Mouse (Mus musculus) hindbrain, embryonic 11.5 days (tissue): Measurements from ENCODE around the gene Mfsd12. TPM values are rescaled to one million over a fixed set of nuclear protein-coding genes. Genes with fewer than 3 reads are reported as not detected.

Source experiments
- ATAC-seq: fragments of 200-750 bp; cut with Nextera tagmentation; 2 replicates; pipeline ENCODE4 v1.8.0; 2017; ENCODE audit warnings: mild to moderate bottlenecking, moderate TSS enrichment, moderate library complexity; ENCODE audit not compliant: low FRiP score
- DNase-seq: peaks from one replicate; pipeline ENCODE4 v3.0.0-alpha.2; 2015; ENCODE audit warnings: low spot score
- H3K27ac ChIP-seq: fragments of 300-500 bp; sonication (generic); 2 replicates; pipeline ENCODE4 v1.5.1; 2014; ENCODE audit warnings: mild to moderate bottlenecking, low read depth, low read length
- H3K27me3 ChIP-seq: fragments of 300-500 bp; sonication (generic); 2 replicates; pipeline ENCODE4 v1.6.1; 2014; ENCODE audit warnings: mild to moderate bottlenecking, low read length, moderate library complexity, mixed read lengths; ENCODE audit not compliant: control insufficient read depth, insufficient read depth
- H3K36me3 ChIP-seq: fragments of 300-500 bp; sonication (generic); 2 replicates; pipeline ENCODE4 v1.6.1; 2014; ENCODE audit warnings: mild to moderate bottlenecking, low read length, moderate library complexity, mixed read lengths; ENCODE audit not compliant: control insufficient read depth, insufficient read depth
- H3K4me1 ChIP-seq: fragments of 300-500 bp; sonication (generic); replicated peaks from 2 replicates; pipeline ENCODE4 v1.6.1; 2014; ENCODE audit warnings: low read length, mixed read lengths; ENCODE audit not compliant: control insufficient read depth, insufficient read depth
- H3K4me2 ChIP-seq: fragments of 300-500 bp; sonication (generic); replicated peaks from 2 replicates; pipeline ENCODE4 v1.6.1; 2014; ENCODE audit warnings: mild to moderate bottlenecking, low read depth, low read length
- H3K4me3 ChIP-seq: fragments of 300-500 bp; sonication (generic); 2 replicates; pipeline ENCODE4 v1.5.1; 2014; ENCODE audit warnings: low read depth, low read length
- H3K9ac ChIP-seq: fragments of 300-500 bp; sonication (generic); 2 replicates; pipeline ENCODE4 v1.6.1; 2014; ENCODE audit warnings: low read depth, low read length
- H3K9me3 ChIP-seq: fragments of 300-500 bp; sonication (generic); 2 replicates; pipeline ENCODE4 v1.6.1; 2016; ENCODE audit warnings: low read length; ENCODE audit not compliant: control insufficient read depth
- WGBS: fragments of 180-500 bp; shearing (Covaris S2); extraction: QIAGEN DNeasy Blood & Tissue Kit; methylation state at CpG from one replicate; pipeline ENCODE4 v1.1.7; 2014; 5-methylcytosine and 5-hydroxymethylcytosine counted together
- polyA plus RNA-seq: library from polyadenylated mRNA; unstranded; fragments of >200 nt; fragmentation: Nextera tagmentation; extraction: Ambion mirVana; gene quantifications from 2 replicates; pipeline ENCODE4 v1.2.1, GENCODE M21; 2014

The Mfsd12 gene
- polyA plus RNA-seq, 1 experiment from 2014 or later: 3.9 TPM

DNA sequence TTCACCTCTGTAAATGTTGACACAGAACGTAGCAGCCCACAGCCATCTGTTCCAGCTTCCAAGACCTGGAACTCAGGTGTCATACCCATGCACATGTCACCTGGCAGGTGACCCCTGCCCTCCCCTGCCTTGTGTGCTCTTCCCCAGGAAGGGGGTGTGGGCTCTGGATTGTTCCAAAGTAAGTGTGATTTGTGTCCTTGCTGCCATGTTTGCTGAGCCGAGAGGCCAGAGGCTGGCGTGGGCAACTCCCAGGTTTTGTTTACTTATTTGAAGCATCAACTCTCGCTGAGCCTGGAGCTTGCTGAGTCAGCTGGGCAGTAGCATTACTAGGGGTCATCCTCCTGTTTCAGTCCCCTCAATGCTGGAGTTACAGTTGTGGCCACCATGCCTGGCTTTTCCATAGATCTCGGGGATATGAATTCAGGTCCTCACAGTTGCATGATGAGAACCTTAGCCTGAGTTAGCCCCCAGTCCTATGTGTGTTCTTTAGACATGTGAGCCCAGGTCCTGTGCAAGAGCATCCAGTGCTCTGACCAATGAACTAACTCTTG is 31.3 kb downstream of the Mfsd12 start, which contains the start of gene Gm48552:
TSS of gene Gm48552 (plus strand) at position 501 of the 551 bp plus-strand sequence.
- H3K27ac ChIP-seq: no peak within 1 kb of the TSS
- ATAC-seq: no peak
- H3K9ac ChIP-seq: no peak within 1 kb of the TSS
- no peaks in the 10 kb centered on the region for H3K9me3 ChIP-seq
- H3K4me2 ChIP-seq: no peak within 1 kb of the TSS
- peaks cover 4% of the 10 kb centered on the region; the same call in 1 of the 2 replicates for H3K36me3 ChIP-seq
- DNase-seq: no peak
- peaks cover 10% of the 10 kb centered on the region; the same call in 1 of the 2 replicates for H3K4me1 ChIP-seq
- no peaks in the 10 kb centered on the region for H3K27me3 ChIP-seq
- no peak within 1 kb of the TSS for H3K4me3 ChIP-seq
- WGBS: 90% methylated on average over 5 of the region's 5 CpGs

DNA sequence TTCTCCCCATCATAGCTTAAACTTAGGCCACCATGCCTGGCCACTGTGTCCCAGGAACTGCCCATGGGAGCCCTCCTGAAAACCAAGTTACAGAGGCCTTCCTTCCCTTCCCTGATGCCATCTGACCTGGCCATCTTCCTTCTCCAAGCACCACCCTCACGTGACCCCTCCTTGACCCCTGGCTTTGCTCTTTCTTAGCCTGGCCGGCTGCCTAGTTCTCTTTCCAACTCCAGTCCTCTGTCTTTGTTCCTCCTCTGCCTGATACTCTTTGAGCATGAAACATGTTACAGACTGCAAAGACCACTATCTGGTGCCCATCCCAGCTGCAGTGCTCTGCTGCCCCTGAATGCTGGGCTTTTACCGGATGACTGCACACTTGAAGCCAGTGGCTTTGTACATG is 32.1 kb downstream of the Mfsd12 start:
- H3K9me3 ChIP-seq: no peaks in the 10 kb centered on the region
- no peak overlapping the region for H3K27ac ChIP-seq
- H3K9ac ChIP-seq: no peak overlapping the region
- no peak overlapping the region for H3K4me2 ChIP-seq
- H3K4me1 ChIP-seq: peaks cover 10% of the 10 kb centered on the region; the same call in 1 of the 2 replicates
- ATAC-seq (no peak), DNase-seq (no peak)
- H3K27me3 ChIP-seq: no peaks in the 10 kb centered on the region
- H3K36me3 ChIP-seq: peaks cover 4% of the 10 kb centered on the region; the same call in 1 of the 2 replicates
- H3K4me3 ChIP-seq: no peak overlapping the region
- WGBS: 42% methylated on average over 3 of the region's 3 CpGs

DNA sequence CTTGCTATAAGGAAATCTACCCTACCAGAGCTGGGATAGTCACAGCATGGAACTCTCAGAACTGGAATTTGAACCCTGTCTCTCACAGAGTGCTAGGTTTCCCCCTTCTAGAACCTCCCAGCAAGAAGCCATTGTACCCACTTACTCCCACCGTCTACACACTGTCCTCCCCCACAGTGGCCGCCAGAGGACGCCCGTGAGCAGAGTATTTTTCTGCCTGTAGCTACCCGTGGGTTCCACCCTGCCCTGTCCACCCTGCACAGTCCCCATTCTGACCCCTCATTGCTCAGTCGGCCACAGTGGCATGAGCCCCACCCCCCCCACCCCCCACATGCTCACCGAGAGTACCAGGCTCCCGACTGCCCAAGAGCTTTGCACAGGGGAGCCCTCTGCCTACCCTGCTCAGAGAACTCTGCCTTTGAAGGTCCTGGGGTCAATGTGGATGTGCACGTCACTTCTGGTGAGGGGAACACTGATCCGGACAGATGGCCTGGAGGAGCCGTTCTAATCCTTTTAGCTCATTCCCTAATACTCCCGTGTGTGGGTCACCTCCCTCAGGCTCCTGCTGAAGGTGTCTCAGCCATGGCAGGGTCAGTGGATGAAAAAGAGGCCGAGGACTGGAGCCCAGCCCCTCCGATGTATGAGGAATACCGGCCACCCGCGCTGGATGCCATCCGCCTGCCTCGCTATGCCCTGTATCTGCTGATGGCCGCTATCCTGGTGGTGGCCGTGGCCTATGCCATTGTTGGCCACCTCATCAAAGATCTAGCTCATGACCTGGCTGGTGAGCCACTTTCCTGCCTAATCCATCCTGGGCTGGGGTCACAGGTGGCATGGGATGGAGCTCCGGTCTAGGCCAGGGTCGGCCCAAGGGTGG is 32.7 kb downstream of the Mfsd12 start:
- peaks cover 4% of the 10 kb centered on the region; the same call in 1 of the 2 replicates for H3K36me3 ChIP-seq
- no peaks in the 10 kb centered on the region for H3K27me3 ChIP-seq
- 62% methylated on average over 23 of the region's 23 CpGs for WGBS
- H3K4me3 ChIP-seq: no peak overlapping the region
- no peak overlapping the region for H3K9ac ChIP-seq
- no peaks in the 10 kb centered on the region for H3K9me3 ChIP-seq
- H3K27ac ChIP-seq: no peak overlapping the region
- DNase-seq (peak; percentile 81), ATAC-seq (peak; percentile 31; the same call in 1 of the 2 replicates)
- H3K4me2 ChIP-seq: no peak overlapping the region
- H3K4me1 ChIP-seq: peaks cover 7% of the 10 kb centered on the region; the same call in 1 of the 2 replicates

DNA sequence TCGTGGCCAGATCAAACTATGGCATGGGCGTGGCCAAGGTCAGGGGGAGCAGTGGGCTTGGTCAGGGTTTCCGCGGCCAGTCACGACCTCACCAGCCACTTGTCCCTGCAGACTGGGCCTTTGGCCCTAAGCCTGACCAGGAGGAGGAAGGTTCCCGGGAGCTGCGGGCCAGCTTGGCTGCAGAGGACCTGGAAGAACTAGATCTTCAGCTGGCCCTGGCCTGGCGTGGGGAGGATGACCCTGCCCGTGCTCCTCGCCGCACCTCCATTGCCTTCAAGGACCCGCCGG is 33.3 kb downstream of the Mfsd12 start:
- H3K9me3 ChIP-seq: no peaks in the 10 kb centered on the region
- H3K9ac ChIP-seq: no peak overlapping the region
- ATAC-seq (no peak), DNase-seq (no peak)
- H3K4me1 ChIP-seq: peaks cover 2% of the 10 kb centered on the region; the same call in 1 of the 2 replicates
- 92% methylated on average over 13 of the region's 13 CpGs for WGBS
- peaks cover 4% of the 10 kb centered on the region; the same call in 1 of the 2 replicates for H3K36me3 ChIP-seq
- H3K27ac ChIP-seq: no peak overlapping the region
- H3K27me3 ChIP-seq: no peaks in the 10 kb centered on the region
- H3K4me2 ChIP-seq: no peak overlapping the region
- no peak overlapping the region for H3K4me3 ChIP-seq

DNA sequence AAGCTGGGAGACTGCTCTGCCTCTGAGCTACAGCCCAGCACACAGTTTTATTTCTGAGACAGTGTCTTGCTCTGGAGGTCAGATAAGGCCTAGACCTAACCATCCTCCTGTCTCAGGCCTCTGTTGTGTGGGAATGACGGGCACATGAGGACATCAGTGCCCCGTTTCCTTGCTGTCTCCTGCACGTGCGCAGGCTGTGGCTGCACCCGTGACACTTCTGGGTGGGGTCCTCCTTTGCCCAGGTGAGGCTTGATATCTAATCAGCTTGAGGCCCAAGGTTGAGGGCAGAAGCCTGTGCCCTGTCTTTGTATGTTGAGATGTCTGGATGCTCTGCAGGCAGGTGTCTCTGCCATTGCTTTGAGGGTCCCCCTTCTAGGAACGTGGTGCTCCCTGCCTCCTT is 35.0 kb downstream of the Mfsd12 start:
- Histone ChIP-seq H3K4me1 (peaks cover 2% of the 10 kb centered on the region; the same call in 1 of the 2 replicates), H3K9me3 (no peaks in the 10 kb centered on the region), H3K27me3 (no peaks in the 10 kb centered on the region), H3K27ac (no peak overlapping the region), H3K36me3 (peaks cover 3% of the 10 kb centered on the region; the same call in 1 of the 2 replicates), H3K4me2 (no peak overlapping the region), H3K4me3 (no peak overlapping the region), H3K9ac (no peak overlapping the region)
- 84% methylated on average over 6 of the region's 6 CpGs for WGBS
- ATAC-seq (no peak), DNase-seq (no peak)

DNA sequence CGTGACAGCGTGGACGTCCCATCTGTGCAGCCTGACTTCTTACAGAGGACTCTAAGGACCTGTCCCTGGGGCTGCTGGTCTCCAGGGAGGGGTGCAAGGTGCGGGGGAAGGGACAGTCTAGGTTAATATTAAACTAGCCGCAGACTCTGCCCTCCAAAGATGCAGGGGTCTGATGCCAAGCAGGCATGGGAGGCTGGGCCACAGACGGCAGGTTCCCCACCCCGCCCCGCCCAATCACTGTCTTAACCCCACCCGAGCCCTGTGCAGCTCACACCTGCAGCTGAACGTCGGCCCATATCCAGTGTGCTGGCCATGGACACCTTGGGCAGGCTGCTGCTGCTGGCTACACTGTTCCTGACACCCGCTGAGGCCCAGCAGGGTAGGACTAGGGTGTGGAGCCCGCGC is 35.5 kb downstream of the Mfsd12 start, which contains the start of gene Smim24:
TSS of gene Smim24 (plus strand) at position 271 of the 405 bp plus-strand sequence.
- H3K36me3 ChIP-seq: no peaks in the 10 kb centered on the region
- ATAC-seq (no peak), DNase-seq (no peak)
- 69% methylated on average over 14 of the region's 14 CpGs for WGBS
- no peaks in the 10 kb centered on the region for H3K9me3 ChIP-seq
- H3K4me1 ChIP-seq: peaks cover 2% of the 10 kb centered on the region; the same call in 1 of the 2 replicates
- peak within 1 kb of the TSS; percentile 27; the same call in 1 of the 2 replicates for H3K27ac ChIP-seq
- H3K9ac ChIP-seq: no peak within 1 kb of the TSS
- no peak within 1 kb of the TSS for H3K4me3 ChIP-seq
- H3K27me3 ChIP-seq: peaks cover 3% of the 10 kb centered on the region; the same call in 1 of the 2 replicates
- H3K4me2 ChIP-seq: peak within 1 kb of the TSS; percentile 21

DNA sequence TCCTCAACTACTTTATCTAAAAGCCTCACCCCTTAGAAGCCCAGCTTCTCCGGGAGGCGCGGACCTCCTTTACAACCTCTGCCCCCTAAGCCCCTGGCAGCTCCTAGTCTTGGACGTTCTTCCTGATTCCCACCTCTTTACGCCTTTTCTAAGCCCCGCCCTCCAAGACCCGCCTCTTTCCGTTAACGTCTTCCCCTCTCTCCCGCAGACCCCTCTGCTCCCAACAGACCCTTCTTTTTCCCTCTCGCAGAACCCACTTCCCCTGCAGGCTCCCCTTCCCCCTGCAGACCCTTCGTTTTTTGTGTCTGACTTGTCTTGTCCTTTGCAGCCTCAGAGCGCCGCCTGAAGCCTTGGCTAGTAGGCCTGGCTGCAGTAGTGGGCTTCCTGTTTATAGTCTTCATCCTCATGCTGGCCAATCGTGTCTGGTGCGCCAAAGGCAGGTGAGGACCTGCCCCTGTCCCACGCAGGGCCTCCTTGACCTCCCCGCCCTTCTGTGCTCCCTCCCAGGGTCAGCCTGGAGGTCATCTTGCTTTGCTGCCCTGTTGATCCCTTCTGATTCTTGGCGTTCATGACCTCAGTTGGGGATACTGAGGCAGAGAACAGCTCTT is 36.3 kb downstream of the Mfsd12 start:
- ATAC-seq: no peak
- H3K27ac ChIP-seq: peak overlapping the region; percentile 27; the same call in 1 of the 2 replicates
- peaks cover 2% of the 10 kb centered on the region; the same call in 1 of the 2 replicates for H3K4me1 ChIP-seq
- no peak overlapping the region for H3K4me3 ChIP-seq
- no peaks in the 10 kb centered on the region for H3K9me3 ChIP-seq
- H3K4me2 ChIP-seq: peak overlapping the region; percentile 21
- H3K27me3 ChIP-seq: peaks cover 3% of the 10 kb centered on the region; the same call in 1 of the 2 replicates
- H3K9ac ChIP-seq: no peak overlapping the region
- peak; percentile 57 for DNase-seq
- H3K36me3 ChIP-seq: no peaks in the 10 kb centered on the region
- WGBS: 7% methylated on average over 19 of the region's 19 CpGs

DNA sequence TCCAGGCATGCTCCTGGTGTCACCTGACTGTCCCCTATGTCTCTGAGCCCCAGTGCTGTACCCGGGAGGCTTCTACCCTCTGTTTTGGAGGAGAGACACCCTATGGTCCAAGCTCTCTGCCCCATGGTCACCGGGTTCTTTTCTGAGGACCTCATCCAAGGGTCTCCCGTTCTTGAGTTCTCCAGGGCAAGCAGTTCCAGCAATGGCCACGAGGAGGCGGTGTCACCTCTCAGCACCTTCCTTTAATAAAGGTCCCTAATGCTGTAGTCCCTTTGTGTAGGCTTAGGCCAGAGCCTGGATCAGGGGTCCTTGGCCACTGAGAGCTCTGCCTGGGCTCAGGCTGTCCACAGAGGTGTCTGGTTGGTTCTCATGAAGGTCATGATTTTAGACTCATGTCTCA is 37.8 kb downstream of the Mfsd12 start:
- Histone ChIP-seq H3K27ac (no peak overlapping the region), H3K4me3 (no peak overlapping the region), H3K27me3 (peaks cover 3% of the 10 kb centered on the region; the same call in 1 of the 2 replicates), H3K4me2 (no peak overlapping the region), H3K9ac (no peak overlapping the region), H3K4me1 (peaks cover 2% of the 10 kb centered on the region; the same call in 1 of the 2 replicates), H3K9me3 (no peaks in the 10 kb centered on the region), H3K36me3 (no peaks in the 10 kb centered on the region)
- WGBS: 15% methylated on average over 5 of the region's 5 CpGs
- DNase-seq: peak; percentile 92
- 0 out of 2 replicates have a peak, but pooled peaks have one; percentile 12 for ATAC-seq
